12 mouse cellular contexts compared by ENCODE assay signal in the genomic region with DNA sequence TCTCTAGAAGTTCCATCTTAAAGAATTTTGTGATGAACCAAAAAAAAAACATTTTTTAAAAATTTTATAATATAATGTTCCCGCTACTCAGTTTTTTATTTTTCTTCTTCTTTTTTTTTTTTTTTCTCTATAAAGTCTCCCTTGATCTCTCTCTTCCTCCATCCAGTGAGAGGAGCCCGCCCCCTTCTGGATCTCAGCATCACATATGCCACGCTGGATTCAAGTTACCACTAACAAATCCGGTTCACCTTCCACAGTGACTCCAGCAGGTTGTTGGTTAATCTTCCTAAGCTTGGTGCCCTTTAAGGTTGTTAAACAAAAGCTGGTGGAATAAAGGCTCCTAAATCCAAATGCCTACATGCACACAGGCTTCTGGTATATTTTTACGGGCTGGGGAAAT.
A peak's percentile ranks its signal among the peaks of the same experiment; 100 is the strongest.
DNase-seq lines count a peak whose midpoint lies in the region; ATAC-seq and TF ChIP-seq lines count a peak whose summit lies in the region.
"Had no signal": no experiment of that assay in that cellular context is flagged by ENCODE, and none has a peak within 500 bp of the region (broad histone marks: within the 10 kb centered on the region; RNA-seq: fewer than 3 reads in every experiment).

No protein-coding gene starts in this region.

- no peak overlapping the region for H3K4me2 ChIP-seq in heart, postnatal 0 days (ENCODE audit: low read depth, low read length)
- no peak overlapping the region for H3K4me2 ChIP-seq in heart, embryonic 11.5 days
- no peak overlapping the region for H3K4me2 ChIP-seq in liver, postnatal 0 days (ENCODE audit: low read depth, low read length)
- H3K4me2 ChIP-seq: lung, embryonic 15.5 days had no signal

- no peaks in the 10 kb centered on the region for H3K9me3 ChIP-seq in heart, postnatal 0 days (replicated peaks; ENCODE audit: control insufficient read depth, low read length)
- no peaks in the 10 kb centered on the region for H3K9me3 ChIP-seq in heart, embryonic 11.5 days (replicated peaks; ENCODE audit: control insufficient read depth, low read length)
- H3K9me3 ChIP-seq in liver, postnatal 0 days (ENCODE audit: low read length), result no peaks in the 10 kb centered on the region
- H3K9me3 ChIP-seq: lung, embryonic 15.5 days had no signal

- no peaks in the 10 kb centered on the region for H3K27me3 ChIP-seq in heart, postnatal 0 days (ENCODE audit: control insufficient read depth, insufficient read depth, low read length)
- H3K27me3 ChIP-seq in heart, embryonic 11.5 days (ENCODE audit: control insufficient read depth, insufficient read depth, low read length), result no peaks in the 10 kb centered on the region
- no peaks in the 10 kb centered on the region for H3K27me3 ChIP-seq in liver, postnatal 0 days (ENCODE audit: insufficient read depth, low read length)
- H3K27me3 ChIP-seq: lung, embryonic 15.5 days had no signal

- no peak overlapping the region for H3K27ac ChIP-seq in heart, postnatal 0 days (ENCODE audit: low read depth)
- no peak overlapping the region for H3K27ac ChIP-seq in heart, embryonic 11.5 days (ENCODE audit: low read depth, low read length)
- H3K27ac ChIP-seq in liver, postnatal 0 days (ENCODE audit: low read depth), result no peak overlapping the region
- H3K27ac ChIP-seq: lung, embryonic 15.5 days had no signal

- no peak for DNase-seq in heart, postnatal 0 days (ENCODE audit: low spot score)
- DNase-seq in liver, postnatal 0 days, result no peak
- no peak for DNase-seq in liver
- DNase-seq in urinary bladder, postnatal 14 days (ENCODE audit: low spot score), result peak; percentile 51
- DNase-seq in urinary bladder, postnatal 4 days (ENCODE audit: low spot score in 2 of 2), result no peak
- DNase-seq in layer of hippocampus, postnatal 10 days (ENCODE audit: low spot score in 2 of 2), result no peak
- DNase-seq: adrenal gland, postnatal 25 days; cerebellum, adult 8-10 months; thymus, adult 2 months had no signal

- no peak overlapping the region for H3K4me3 ChIP-seq in heart, postnatal 0 days (ENCODE audit: low read depth, low read length)
- H3K4me3 ChIP-seq in heart, embryonic 11.5 days (ENCODE audit: low read depth, low read length), result no peak overlapping the region
- no peak overlapping the region for H3K4me3 ChIP-seq in liver, postnatal 0 days (ENCODE audit: low read depth, low read length)
- H3K4me3 ChIP-seq: lung, embryonic 15.5 days had no signal

- TF ChIP-seq CTCF in heart, postnatal 0 days (IDR thresholded peaks at IDR 0.05; ENCODE audit: low read depth), result peak; percentile 35
- peak; percentile 38 for TF ChIP-seq CTCF in liver, postnatal 0 days (IDR thresholded peaks at IDR 0.05; ENCODE audit: low read depth)

- no peak for TF ChIP-seq EP300 in heart, postnatal 0 days (IDR thresholded peaks at IDR 0.05; ENCODE audit: low read depth)
- no peak for TF ChIP-seq EP300 in liver, postnatal 0 days (IDR thresholded peaks at IDR 0.05; ENCODE audit: low read depth)

- H3K4me1 ChIP-seq in heart, postnatal 0 days (ENCODE audit: control insufficient read depth, insufficient read depth), result peaks cover 14% of the 10 kb centered on the region
- H3K4me1 ChIP-seq in heart, embryonic 11.5 days (ENCODE audit: control insufficient read depth, insufficient read depth, low read length), result peaks cover 25% of the 10 kb centered on the region
- no peaks in the 10 kb centered on the region for H3K4me1 ChIP-seq in liver, postnatal 0 days (ENCODE audit: insufficient read depth)
- H3K4me1 ChIP-seq: lung, embryonic 15.5 days had no signal

- H3K36me3 ChIP-seq in heart, postnatal 0 days (replicated peaks; ENCODE audit: control insufficient read depth, insufficient read depth, low read length), result peaks cover 46% of the 10 kb centered on the region
- H3K36me3 ChIP-seq in heart, embryonic 11.5 days (ENCODE audit: control insufficient read depth, insufficient read depth, low read length), result peaks cover 3% of the 10 kb centered on the region; the same call in 1 of the 2 replicates
- H3K36me3 ChIP-seq in liver, postnatal 0 days (replicated peaks; ENCODE audit: insufficient read depth, low read length), result peaks cover 5% of the 10 kb centered on the region; the same call in 1 of the 2 replicates
- H3K36me3 ChIP-seq: lung, embryonic 15.5 days had no signal

- no peak for ATAC-seq in heart, postnatal 0 days (ENCODE audit: insufficient read depth, low read depth)
- no peak for ATAC-seq in heart, embryonic 11.5 days (replicated peaks; ENCODE audit: insufficient number of reproducible peaks, low FRiP score, low TSS enrichment)
- ATAC-seq in liver, postnatal 0 days, result no peak
- no peak for ATAC-seq in activated CD4-positive, CD25-positive, alpha-beta regulatory T cell, adult 4 months

- WGBS in heart, postnatal 0 days, result 57% methylated on average over 5 of the region's 5 CpGs
- WGBS in heart, embryonic 11.5 days (ENCODE audit: insufficient replicate concordance), result 56% methylated on average over 5 of the region's 5 CpGs
- WGBS in liver, postnatal 0 days (ENCODE audit: insufficient replicate concordance), result 56% methylated on average over 5 of the region's 5 CpGs

- no peak overlapping the region for H3K9ac ChIP-seq in heart, postnatal 0 days (replicated peaks; ENCODE audit: low read depth, low read length)
- no peak overlapping the region for H3K9ac ChIP-seq in heart, embryonic 11.5 days (ENCODE audit: low read depth, low read length)
- no peak overlapping the region for H3K9ac ChIP-seq in liver, postnatal 0 days (replicated peaks)
- H3K9ac ChIP-seq: lung, embryonic 15.5 days had no signal
